Mouse (Mus musculus) spleen, adult 2 months (tissue): Measurements from ENCODE around the gene Snx27. TPM values are rescaled to one million over a fixed set of nuclear protein-coding genes. Genes with fewer than 3 reads are reported as not detected.

Experiments
- DNase-seq, 2 experiments: peaks; one replicate each; pipeline versions ENCODE4 v3.0.0 to v3.0.0-alpha.2; 2012 to 2021; ENCODE audit warnings: low spot score in 2 of 2, low read depth in 1 of 2
- H3K27ac ChIP-seq: fragments of 200-500 bp; 2 replicates; pipeline ENCODE4 v1.5.1; 2012; ENCODE audit warnings: low read length, inconsistent platforms; ENCODE audit not compliant: insufficient read depth
- H3K27me3 ChIP-seq: fragments of 200-500 bp; 2 replicates; pipeline ENCODE4 v1.6.1; 2012; ENCODE audit warnings: mild to moderate bottlenecking, moderate library complexity, low read length, inconsistent platforms; ENCODE audit not compliant: control insufficient read depth, insufficient read depth
- H3K36me3 ChIP-seq: fragments of 200-500 bp; 2 replicates; pipeline ENCODE4 v1.6.1; 2012; ENCODE audit warnings: mild to moderate bottlenecking, low read length, inconsistent platforms; ENCODE audit not compliant: control insufficient read depth, insufficient read depth
- H3K4me1 ChIP-seq: fragments of 200-500 bp; 2 replicates; pipeline ENCODE4 v1.6.1; 2011; ENCODE audit warnings: inconsistent platforms; ENCODE audit not compliant: control insufficient read depth, insufficient read depth, insufficient read length
- H3K4me3 ChIP-seq: fragments of 200-500 bp; 2 replicates; pipeline ENCODE4 v1.5.1; 2011; ENCODE audit warnings: mild to moderate bottlenecking, inconsistent platforms; ENCODE audit not compliant: insufficient read depth, insufficient read length; ENCODE audit errors: extremely low read depth
- CTCF ChIP-seq: fragments of 200-500 bp; IDR thresholded peaks from 2 replicates; pipeline ENCODE4 v1.5.1; 2011; ENCODE audit warnings: mild to moderate bottlenecking, inconsistent platforms; ENCODE audit not compliant: insufficient read depth, insufficient read length, insufficient replicate concordance; ENCODE audit errors: extremely low read depth
- POLR2A ChIP-seq: fragments of 200-500 bp; IDR thresholded peaks from 2 replicates; pipeline ENCODE4 v1.6.1; 2011; ENCODE audit warnings: low read depth, low read length, inconsistent platforms
- WGBS: fragments of 180-500 bp; shearing (Covaris S2); methylation state at CpG from one replicate; pipeline ENCODE4 v1.1.7; 2018; 5-methylcytosine and 5-hydroxymethylcytosine counted together
- polyA plus RNA-seq: library from polyadenylated mRNA; depleted of rRNA; stranded (reverse); fragments of >200 nt; gene quantifications from 2 replicates; pipeline ENCODE4 v1.2.3, GENCODE M21; 2012

The Snx27 gene
- polyA plus RNA-seq, 1 experiment, result 5.4 TPM

DNA sequence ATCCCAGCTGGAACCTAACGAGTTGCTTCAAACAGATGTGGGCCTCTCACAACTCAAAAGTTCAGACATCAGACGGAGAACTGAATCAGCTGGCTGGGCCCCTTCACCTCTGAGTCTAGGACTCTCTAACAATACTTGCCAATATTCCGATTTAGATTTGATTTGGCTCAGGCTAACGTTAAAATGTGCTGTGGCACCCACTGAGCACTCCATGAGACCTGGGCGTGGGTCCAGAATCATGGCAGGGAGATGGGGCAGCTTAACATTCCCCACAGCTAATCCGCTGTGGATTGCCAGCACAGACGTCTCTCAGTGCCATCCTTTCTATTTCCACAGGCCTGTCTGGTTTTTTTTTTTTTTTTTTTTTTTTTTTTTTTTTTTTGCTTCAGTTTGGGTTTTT lies 96.6 kb downstream of the Snx27 start:
- H3K4me3 ChIP-seq, result no peak overlapping the region
- H3K27ac ChIP-seq, result no peak overlapping the region
- no peaks in the 10 kb centered on the region for H3K4me1 ChIP-seq
- TF ChIP-seq CTCF, result no peak
- TF ChIP-seq POLR2A, result no peak
- H3K27me3 ChIP-seq, result no peaks in the 10 kb centered on the region
- DNase-seq, result no peak
- 86% methylated on average over 7 of the region's 7 CpGs for WGBS
- no peaks in the 10 kb centered on the region for H3K36me3 ChIP-seq

GRCm38 (mm10) chr3:94483790-94484439 lies 98.6 kb downstream of the Snx27 start:
- H3K4me3 ChIP-seq, result no peak overlapping the region
- peaks cover 2% of the 10 kb centered on the region for H3K27me3 ChIP-seq
- TF ChIP-seq POLR2A (no peak), CTCF (no peak)
- no peaks in the 10 kb centered on the region for H3K36me3 ChIP-seq
- no peaks in the 10 kb centered on the region for H3K4me1 ChIP-seq
- no peak overlapping the region for H3K27ac ChIP-seq
- WGBS, result 61% methylated on average over 20 of the region's 20 CpGs
- no peak for DNase-seq

- Histone ChIP-seq H3K27me3 (peaks cover 2% of the 10 kb centered on the region), H3K4me3 (no peak overlapping the region), H3K27ac (no peak overlapping the region), H3K36me3 (no peaks in the 10 kb centered on the region), H3K4me1 (no peaks in the 10 kb centered on the region)
- TF ChIP-seq CTCF, result no peak
- TF ChIP-seq POLR2A, result no peak
- DNase-seq, result no peak
- 78% methylated on average over 17 of the region's 17 CpGs for WGBS
Observed at GRCm38 (mm10) chr3:94482764-94483385, 99.6 kb downstream of the Snx27 start.

DNA sequence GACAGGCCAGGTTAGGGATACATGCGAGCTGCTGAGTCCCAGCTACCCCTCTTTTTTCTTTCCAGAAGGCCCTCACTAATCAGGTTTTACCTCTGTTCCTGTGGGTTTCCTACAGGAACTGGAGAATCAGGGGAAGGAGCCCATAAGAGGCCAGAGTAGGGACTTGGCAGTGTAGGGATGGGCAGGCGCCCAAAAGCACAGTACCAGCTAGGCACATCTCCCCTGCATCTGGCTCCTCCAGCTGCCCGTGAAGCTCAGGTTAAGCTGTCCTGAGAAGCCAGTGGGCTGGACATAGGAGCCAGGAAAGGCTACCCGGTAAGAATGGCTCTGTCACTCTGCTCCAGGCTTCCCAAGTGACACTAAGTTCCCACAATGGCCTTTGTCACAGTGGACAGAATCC lies 101.1 kb downstream of the Snx27 start:
- 71% methylated on average over 4 of the region's 4 CpGs for WGBS
- TF ChIP-seq POLR2A (no peak), CTCF (no peak)
- DNase-seq, result no peak
- Histone ChIP-seq H3K27ac (no peak overlapping the region), H3K27me3 (peaks cover 2% of the 10 kb centered on the region), H3K36me3 (no peaks in the 10 kb centered on the region), H3K4me1 (no peaks in the 10 kb centered on the region), H3K4me3 (no peak overlapping the region)

DNA sequence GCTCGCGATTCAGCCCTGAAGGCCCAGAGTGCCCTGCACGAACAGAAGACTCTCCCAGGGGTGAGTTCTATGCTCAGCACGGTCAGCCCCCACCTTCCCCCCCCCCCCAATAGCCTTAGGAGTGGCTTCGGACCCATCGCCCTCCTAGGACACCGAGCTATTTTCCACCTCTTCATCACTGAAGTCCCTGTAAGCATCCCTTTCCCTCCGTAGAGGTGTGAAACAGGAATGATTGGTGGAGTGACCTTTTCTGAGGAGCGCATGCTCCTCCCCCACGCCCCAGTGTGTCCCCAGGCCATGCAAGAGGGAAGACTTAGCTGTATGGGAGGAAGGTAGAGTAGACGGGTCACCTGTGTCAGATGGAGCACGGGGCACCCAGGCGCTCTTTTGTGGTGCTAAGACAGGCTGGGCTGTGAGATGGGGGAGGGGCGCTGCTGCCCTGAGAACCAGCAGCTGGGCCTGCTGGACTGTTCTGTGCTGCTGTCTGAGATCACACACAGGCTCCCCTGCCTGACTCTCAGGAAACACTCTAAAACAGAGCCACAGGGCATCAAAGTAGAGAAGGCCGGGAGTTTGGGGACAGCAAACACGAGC lies 102.1 kb downstream of the Snx27 start, which contains the start of gene Riiad1:
TSS of gene Riiad1 (minus strand) at position 51 of the 594 bp plus-strand sequence.
- Histone ChIP-seq H3K27me3 (peaks cover 2% of the 10 kb centered on the region), H3K4me3 (no peak within 1 kb of the TSS), H3K36me3 (no peaks in the 10 kb centered on the region), H3K4me1 (no peaks in the 10 kb centered on the region), H3K27ac (no peak within 1 kb of the TSS)
- WGBS, result 31% methylated on average over 16 of the region's 16 CpGs
- no peak for DNase-seq
- TF ChIP-seq CTCF (no peak), POLR2A (no peak)

DNA sequence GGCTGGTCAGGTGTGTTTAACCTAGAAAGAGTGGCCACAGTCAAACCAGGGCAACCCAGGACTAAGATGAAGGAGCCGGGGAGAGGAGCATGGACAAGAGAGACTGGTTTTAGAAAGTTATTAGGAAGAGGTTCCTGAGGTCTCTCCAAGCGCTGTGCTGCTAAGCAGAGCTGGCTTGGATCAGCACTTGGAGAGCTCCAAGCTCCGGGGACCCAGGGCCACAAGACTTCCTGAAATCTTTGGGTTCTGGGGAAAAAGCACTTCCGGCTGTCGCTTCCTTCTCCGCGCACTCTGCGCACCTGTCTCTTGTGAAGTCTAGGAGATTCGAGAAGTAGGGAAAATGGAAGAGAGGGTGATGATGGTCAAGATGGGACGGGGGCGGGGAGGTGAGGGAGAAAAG lies 103.0 kb downstream of the Snx27 start:
- WGBS, result 4% methylated on average over 11 of the region's 11 CpGs
- Histone ChIP-seq H3K36me3 (no peaks in the 10 kb centered on the region), H3K4me1 (no peaks in the 10 kb centered on the region), H3K4me3 (no peak overlapping the region), H3K27me3 (peaks cover 2% of the 10 kb centered on the region), H3K27ac (no peak overlapping the region)
- TF ChIP-seq CTCF (no peak), POLR2A (no peak)
- no peak for DNase-seq

DNA sequence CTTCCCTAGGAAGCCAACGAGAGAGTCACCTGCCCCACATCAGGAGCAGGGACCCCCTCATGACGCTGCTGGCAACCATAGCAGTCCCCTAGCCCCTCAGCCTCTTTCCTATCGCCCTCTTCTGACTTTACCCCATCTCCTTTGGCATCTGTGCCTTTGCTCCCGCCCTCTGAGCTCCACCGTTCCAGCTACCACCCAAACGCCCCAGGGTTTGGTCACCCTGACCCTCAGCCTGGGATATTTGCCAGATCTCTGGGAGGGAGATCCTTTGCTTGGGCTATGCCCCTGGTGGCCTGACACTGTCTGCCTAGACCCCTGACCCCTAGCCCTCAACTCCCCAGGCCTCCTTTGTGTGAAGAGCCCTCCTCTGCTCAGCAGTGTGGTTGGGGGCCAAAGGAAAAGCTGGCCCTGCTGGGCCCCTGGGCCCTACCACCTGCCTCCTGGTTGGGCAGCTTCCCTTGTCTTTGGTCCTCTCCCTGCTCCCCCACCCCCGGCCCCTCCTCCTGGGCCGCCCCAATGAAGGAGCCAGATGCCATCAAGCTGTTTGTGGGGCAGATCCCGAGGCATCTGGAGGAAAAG lies 103.8 kb downstream of the Snx27 start:
- WGBS, result 21% methylated on average over 9 of the region's 9 CpGs

More for the DNA sequence above, 103.8 kb downstream of the Snx27 start:
- Histone ChIP-seq H3K36me3 (no peaks in the 10 kb centered on the region), H3K4me3 (no peak overlapping the region), H3K4me1 (no peaks in the 10 kb centered on the region), H3K27me3 (peaks cover 2% of the 10 kb centered on the region), H3K27ac (no peak overlapping the region)
- no peak for TF ChIP-seq POLR2A
- TF ChIP-seq CTCF, result no peak
- no peak for DNase-seq
